Mouse (Mus musculus): Measurements from ENCODE around the gene Adcy5.

GRCm38 (mm10) chr16:35209753-35210152 is 55.1 kb downstream of the Adcy5 start:
- no peak for TF ChIP-seq CHD2 (IDR thresholded peaks at IDR 0.05; ENCODE audit: low read length)
- no peak for TF ChIP-seq BHLHE40 (IDR thresholded peaks at IDR 0.05; ENCODE audit: borderline replicate concordance, low read depth, low read length)
- no peak for TF ChIP-seq RAD21 (IDR thresholded peaks at IDR 0.05; ENCODE audit: low read depth, low read length)
- no peak for TF ChIP-seq MAFK (IDR thresholded peaks at IDR 0.05; ENCODE audit: borderline replicate concordance, low read depth, low read length)
- no peak for TF ChIP-seq POLR2A (IDR thresholded peaks at IDR 0.05; ENCODE audit: control insufficient read depth in 1 of 2, insufficient read depth in 1 of 2, low read depth in 1 of 2, low read length in 2 of 2, poor library complexity in 1 of 2)

All from MEL (cell line).